Mouse (Mus musculus) ES-E14 (cell line): ENCODE measurements at regions not wholly inside any gene's neighbourhood (a gene's known extent, or its start where the extent isn't known, plus 50 kb on each side); places are given as distances from the start of the nearest gene placed in this dataset.

Experiments used
- DNase-seq: peaks from one replicate; pipeline ENCODE4 v3.0.0-alpha.2; 2013; ENCODE audit warnings: low read depth, low spot score
- H3K27ac ChIP-seq: 2 replicates; pipeline ENCODE4 v1.5.1; 2012; ENCODE audit warnings: low read depth, mild to moderate bottlenecking, low read length, moderate library complexity, mixed read lengths; ENCODE audit not compliant: poor library complexity, insufficient read depth, severe bottlenecking
- H3K36me3 ChIP-seq: 2 replicates; pipeline ENCODE4 v1.6.1; 2012; ENCODE audit warnings: mild to moderate bottlenecking, low read length, moderate library complexity, mixed read lengths; ENCODE audit not compliant: control insufficient read depth, poor library complexity, insufficient read depth, severe bottlenecking
- H3K4me1 ChIP-seq, 2 experiments: fragments of 150-350 bp in 1 of 2; sonication (generic) in 1 of 2; 2 replicates each; pipeline ENCODE4 v1.6.1; 2012; ENCODE audit warnings: low read length in 2 of 2, mild to moderate bottlenecking in 1 of 2, mixed read lengths in 1 of 2; ENCODE audit not compliant: control insufficient read depth in 2 of 2, insufficient read depth in 2 of 2, poor library complexity in 1 of 2
- H3K4me3 ChIP-seq, 2 experiments: fragments of 150-350 bp in 1 of 2; sonication (generic) in 1 of 2; 2 replicates each; pipeline ENCODE4 v1.5.1; 2012; ENCODE audit warnings: low read length in 2 of 2, low read depth in 1 of 2, mild to moderate bottlenecking in 1 of 2, mixed read lengths in 1 of 2; ENCODE audit not compliant: insufficient read depth in 1 of 2, poor library complexity in 1 of 2, severe bottlenecking in 1 of 2
- H3K9ac ChIP-seq: 2 replicates; pipeline ENCODE4 v1.6.1; 2012; ENCODE audit warnings: low read depth, mild to moderate bottlenecking, low read length, mixed read lengths; ENCODE audit not compliant: poor library complexity, insufficient read depth, severe bottlenecking
- H3K9me3 ChIP-seq: fragments of 150-350 bp; sonication (generic); 2 replicates; pipeline ENCODE4 v1.6.1; 2012; ENCODE audit warnings: low read depth, mild to moderate bottlenecking, low read length; ENCODE audit not compliant: control insufficient read depth, insufficient read depth
- CHD2 ChIP-seq: IDR thresholded peaks from 2 replicates; pipeline ENCODE4 v1.6.1; 2014; ENCODE audit warnings: mild to moderate bottlenecking, low read depth, low read length, inconsistent platforms
- HCFC1 ChIP-seq: IDR thresholded peaks from 2 replicates; pipeline ENCODE4 v1.6.1; 2012; ENCODE audit warnings: low read length, inconsistent platforms, borderline replicate concordance; ENCODE audit not compliant: insufficient read depth
- MAFK ChIP-seq: IDR thresholded peaks from 2 replicates; pipeline ENCODE4 v1.6.1; 2014; ENCODE audit warnings: mild to moderate bottlenecking, low read depth, low read length, inconsistent platforms; ENCODE audit not compliant: insufficient read depth
- ZC3H11A ChIP-seq: IDR thresholded peaks from 2 replicates; pipeline ENCODE4 v1.6.1; 2012; ENCODE audit warnings: low read depth, mild to moderate bottlenecking, inconsistent platforms, low read length, borderline replicate concordance
- ZNF384 ChIP-seq: IDR thresholded peaks from 2 replicates; pipeline ENCODE4 v1.6.1; 2012; ENCODE audit warnings: low read depth, low read length, inconsistent platforms
- in situ Hi-C, 2 experiments: fragments of 600-800 bp; cut with MboI; formaldehyde crosslinking; loops; one replicate each; pipeline ENCODE4 v1.15.1; 2025; ENCODE audit warnings: low sequenced_read_pairs in 2 of 2, inconsistent platforms in 1 of 2; ENCODE audit not compliant: unreplicated experiment in 2 of 2

GRCm38 (mm10) chr4:72389811-72390625 is 189.3 kb upstream of the Tle1 start:
- in situ Hi-C loops = no loop called here
- H3K36me3 ChIP-seq = no peaks in the 10 kb centered on the region
- TF ChIP-seq HCFC1 (no peak), ZNF384 (no peak), ZC3H11A (no peak), CHD2 (no peak), MAFK (no peak)
- no peak overlapping the region for H3K27ac ChIP-seq
- H3K4me3 ChIP-seq = no peak overlapping the region
- no peak for DNase-seq
- H3K4me1 ChIP-seq = no peaks in the 10 kb centered on the region
- H3K9ac ChIP-seq = no peak overlapping the region
- H3K9me3 ChIP-seq = no peaks in the 10 kb centered on the region

- TF ChIP-seq MAFK (no peak), ZC3H11A (no peak), CHD2 (no peak)
- in situ Hi-C loops = no loop called here
- Histone ChIP-seq H3K36me3 (no peaks in the 10 kb centered on the region), H3K9ac (no peak overlapping the region), H3K9me3 (no peaks in the 10 kb centered on the region), H3K4me3 (no peak overlapping the region), H3K4me1 (no peaks in the 10 kb centered on the region), H3K27ac (no peak overlapping the region)
- no peak for DNase-seq
These were observed 184.2 kb upstream of the Tle1 start for GRCm38 (mm10) chr4:72384901-72385264.

GRCm38 (mm10) chr4:72384259-72384900 is 183.7 kb upstream of the Tle1 start:
- H3K4me1 ChIP-seq = no peaks in the 10 kb centered on the region
- no peak overlapping the region for H3K4me3 ChIP-seq
- TF ChIP-seq HCFC1 = no peak
- TF ChIP-seq ZC3H11A = no peak

GRCm38 (mm10) chr4:72383729-72384128 is 183.0 kb upstream of the Tle1 start:
- Histone ChIP-seq H3K9ac (no peak overlapping the region), H3K9me3 (no peaks in the 10 kb centered on the region), H3K4me3 (no peak overlapping the region), H3K4me1 (no peaks in the 10 kb centered on the region), H3K36me3 (no peaks in the 10 kb centered on the region), H3K27ac (no peak overlapping the region)
- in situ Hi-C loops = no loop called here
- DNase-seq = no peak
- TF ChIP-seq CHD2 (no peak), ZC3H11A (no peak), HCFC1 (no peak), ZNF384 (no peak), MAFK (no peak)

More at GRCm38 (mm10) chr4:72384259-72384900, 183.7 kb upstream of the Tle1 start:
- Histone ChIP-seq H3K9me3 (no peaks in the 10 kb centered on the region), H3K36me3 (no peaks in the 10 kb centered on the region), H3K27ac (no peak overlapping the region), H3K9ac (no peak overlapping the region)
- no peak for DNase-seq
- in situ Hi-C loops = no loop called here
